Mouse (Mus musculus) left cerebral cortex, adult 11 months (tissue): Measurements from ENCODE around the gene Plagl1.
"Not testable (repeated sequence)": the region's sequence is repeated elsewhere in the genome, so short reads cannot be mapped to it uniquely, and the experiment has no call there.

ENCODE experiments used
- DNase-seq: peaks from one replicate; pipeline ENCODE4 v3.0.0; 2022; ENCODE audit warnings: low spot score

Gene Plagl1

GRCm38 (mm10) chr10:13060021-13060668, at the start of gene Plagl1:
Plagl1 (plus strand) TSS chr10:13060504.
- no peak for DNase-seq

GRCm38 (mm10) chr10:13014026-13014425, 46.3 kb upstream of the Plagl1 start:
- no peak for DNase-seq

GRCm38 (mm10) chr10:13016573-13016972, 43.7 kb upstream of the Plagl1 start:
- DNase-seq: peak; percentile 71

GRCm38 (mm10) chr10:13018510-13018909, 41.8 kb upstream of the Plagl1 start:
- DNase-seq: no peak

GRCm38 (mm10) chr10:13019026-13019425, 41.3 kb upstream of the Plagl1 start:
- DNase-seq: no peak

GRCm38 (mm10) chr10:13022103-13022502, 38.2 kb upstream of the Plagl1 start:
- no peak for DNase-seq

- not testable (repeated sequence) for DNase-seq
Observed at GRCm38 (mm10) chr10:13023985-13024384, 36.3 kb upstream of the Plagl1 start.

- DNase-seq: no peak
Observed at GRCm38 (mm10) chr10:13027702-13028101, 32.6 kb upstream of the Plagl1 start.

- DNase-seq: no peak
Observed at GRCm38 (mm10) chr10:13028215-13028614, 32.1 kb upstream of the Plagl1 start.

- DNase-seq: no peak
Observed at GRCm38 (mm10) chr10:13029416-13029815, 30.9 kb upstream of the Plagl1 start.

GRCm38 (mm10) chr10:13035270-13035669, 25.0 kb upstream of the Plagl1 start:
- DNase-seq: no peak

GRCm38 (mm10) chr10:13039637-13040174, 20.6 kb upstream of the Plagl1 start:
- no peak for DNase-seq

- no peak for DNase-seq
Observed at GRCm38 (mm10) chr10:13044659-13045058, 15.6 kb upstream of the Plagl1 start.

- DNase-seq: no peak
Observed at GRCm38 (mm10) chr10:13047816-13048215, 12.5 kb upstream of the Plagl1 start.

GRCm38 (mm10) chr10:13056863-13057381, 3.4 kb upstream of the Plagl1 start:
- DNase-seq: no peak

GRCm38 (mm10) chr10:13060821-13061671, 742 bp downstream of the Plagl1 start:
- DNase-seq: no peak

- no peak for DNase-seq
Observed at GRCm38 (mm10) chr10:13062373-13062772, 2.1 kb downstream of the Plagl1 start.

- no peak for DNase-seq
Observed at GRCm38 (mm10) chr10:13063457-13063856, 3.2 kb downstream of the Plagl1 start.

GRCm38 (mm10) chr10:13065129-13065752, 4.9 kb downstream of the Plagl1 start:
- DNase-seq: no peak

GRCm38 (mm10) chr10:13071031-13071430, 10.7 kb downstream of the Plagl1 start:
- DNase-seq: no peak

- DNase-seq: no peak
Observed at GRCm38 (mm10) chr10:13076807-13077532, 16.7 kb downstream of the Plagl1 start.

GRCm38 (mm10) chr10:13082459-13082858, 22.2 kb downstream of the Plagl1 start:
- no peak for DNase-seq
